Mouse (Mus musculus) adrenal gland, adult 2 months (tissue): ENCODE results near the gene Gm7714. TPM values are rescaled to one million over a fixed set of nuclear protein-coding genes. Genes with fewer than 3 reads are reported as not detected.
"Not testable (repeated sequence)": the region's sequence is repeated elsewhere in the genome, so short reads cannot be mapped to it uniquely, and the experiment has no call there.

ENCODE experiments used
- DNase-seq: peaks from one replicate; pipeline ENCODE4 v3.0.0; 2021
- long read RNA-seq: library from polyadenylated mRNA; stranded (forward); transcript quantifications from one replicate; pipeline ENCODE4 v2.0.0, GENCODE M21; 2021
- polyA plus RNA-seq: library from polyadenylated mRNA; depleted of rRNA; stranded (reverse); fragments of >200 nt; gene quantifications from 2 replicates; pipeline ENCODE4 v1.2.3, GENCODE M21; 2012; rRNA removed
- total RNA-seq, 2 experiments: library from RNA; stranded (reverse); gene quantifications; 2 replicates each; pipeline ENCODE4 v1.2.3; 2021

The Gm7714 gene
- not detected for total RNA-seq
- polyA plus RNA-seq = not detected in 2 replicates
- long read RNA-seq = 0 reads

DNA sequence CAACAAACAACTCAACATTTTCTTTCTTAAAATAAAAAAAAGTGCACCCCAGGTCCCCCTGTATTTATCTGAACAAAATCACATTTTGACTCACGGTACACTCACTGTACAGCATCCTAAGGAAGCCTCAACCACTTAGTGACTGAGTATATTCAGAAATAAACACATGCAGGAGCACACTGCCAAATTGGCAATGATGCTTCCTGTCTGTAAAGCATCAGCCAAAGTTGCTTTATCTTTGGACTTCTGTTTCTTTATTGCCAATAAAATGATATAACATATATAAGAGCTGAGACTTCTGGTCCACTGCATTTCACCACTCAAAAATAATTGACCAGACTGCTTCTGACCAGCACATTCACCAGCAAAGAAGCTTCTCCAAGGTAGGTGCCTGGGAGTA lies at the start of gene Gm7714:
TSS of gene Gm7714 (plus strand) at position 301 of the 400 bp plus-strand sequence.
- no peak for DNase-seq

DNA sequence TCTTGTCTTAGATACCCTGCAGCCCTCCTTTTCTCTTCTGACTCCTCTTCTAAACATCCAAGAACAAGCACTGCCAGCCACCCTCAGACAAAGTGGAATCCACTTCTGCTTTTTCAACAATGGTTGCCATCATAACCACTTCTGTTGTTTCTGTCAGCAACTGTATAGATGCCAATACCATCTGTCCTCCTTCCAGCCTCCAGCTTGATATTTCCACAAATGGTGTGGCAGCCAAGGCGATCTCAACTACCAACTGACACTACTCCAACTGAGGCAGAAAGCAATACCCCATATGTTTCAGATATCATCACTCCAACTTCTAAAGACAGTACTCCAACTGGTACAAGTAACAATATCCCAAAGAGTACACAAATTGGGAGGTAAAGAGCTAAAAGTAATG lies 12.2 kb upstream of the Gm7714 start:
- no peak for DNase-seq

- not testable (repeated sequence) for DNase-seq
These were observed 42.6 kb downstream of the Gm7714 start for GRCm38 (mm10) chr5:88311307-88311706.

- DNase-seq = no peak
These were observed 48.3 kb downstream of the Gm7714 start, which contains the start of gene Prol1 for GRCm38 (mm10) chr5:88317012-88317411. Gene Prol1 (plus strand): TSS chr5:88317312.

Other genes starting within 250 kb of the Gm7714 start
- not detected for gene Smr2, start 182.4 kb upstream of the Gm7714 start, total RNA-seq
- not detected in 2 replicates for gene Smr2, start 182.4 kb upstream of the Gm7714 start, polyA plus RNA-seq
- gene Gm11116, start 157.4 kb upstream of the Gm7714 start, total RNA-seq = not detected
- gene Gm11116, start 157.4 kb upstream of the Gm7714 start, polyA plus RNA-seq = not detected in 2 replicates
- not detected for gene Gm11115, start 114.8 kb upstream of the Gm7714 start, total RNA-seq
- gene Gm11115, start 114.8 kb upstream of the Gm7714 start, polyA plus RNA-seq = not detected in 2 replicates
- not detected for gene Prol1, start 48.4 kb downstream of the Gm7714 start, total RNA-seq
- not detected in 2 replicates for gene Prol1, start 48.4 kb downstream of the Gm7714 start, polyA plus RNA-seq
- not detected for gene Amtn, start 107.2 kb downstream of the Gm7714 start, total RNA-seq
- not detected in 2 replicates for gene Amtn, start 107.2 kb downstream of the Gm7714 start, polyA plus RNA-seq
- gene Ambn, start 187.1 kb downstream of the Gm7714 start, total RNA-seq = not detected
- gene Ambn, start 187.1 kb downstream of the Gm7714 start, polyA plus RNA-seq = not detected in 2 replicates
- gene Enam, start 219.1 kb downstream of the Gm7714 start, total RNA-seq = not detected
- gene Enam, start 219.1 kb downstream of the Gm7714 start, polyA plus RNA-seq = not detected in 2 replicates